Mouse (Mus musculus) cerebellum, adult 2 months (tissue): ENCODE data around the gene Npepl1. TPM values are rescaled to one million over a fixed set of nuclear protein-coding genes. Genes with fewer than 3 reads are reported as not detected.

Source experiments
- DNase-seq, 2 experiments: peaks; one replicate each; pipeline ENCODE4 v3.0.0; 2021
- H3K27ac ChIP-seq: fragments of 200-500 bp; 2 replicates; pipeline ENCODE4 v1.5.1; 2012; ENCODE audit warnings: low read length, control low read depth, inconsistent platforms; ENCODE audit not compliant: insufficient read depth
- H3K27me3 ChIP-seq: fragments of 200-500 bp; 2 replicates; pipeline ENCODE4 v1.6.1; 2012; ENCODE audit warnings: inconsistent platforms, mild to moderate bottlenecking, low read length, moderate library complexity; ENCODE audit not compliant: control insufficient read depth, insufficient read depth
- H3K4me1 ChIP-seq: fragments of 200-500 bp; 2 replicates; pipeline ENCODE4 v1.6.1; 2011; ENCODE audit warnings: low read length; ENCODE audit not compliant: control insufficient read depth, insufficient read depth
- H3K4me3 ChIP-seq: fragments of 200-500 bp; replicated peaks from 2 replicates; pipeline ENCODE3; 2011; ENCODE audit warnings: mild to moderate bottlenecking, low read depth, low read length, control low read depth; ENCODE audit not compliant: insufficient read depth
- CTCF ChIP-seq: fragments of 200-500 bp; IDR thresholded peaks from 2 replicates; pipeline ENCODE4 v1.5.1; 2011; ENCODE audit warnings: low read depth, mild to moderate bottlenecking, control low read depth, low read length, moderate library complexity, borderline replicate concordance; ENCODE audit not compliant: insufficient read depth
- POLR2A ChIP-seq: fragments of 200-500 bp; IDR thresholded peaks from 2 replicates; pipeline ENCODE4 v1.6.1; 2011; ENCODE audit warnings: low read length, control low read depth, borderline replicate concordance; ENCODE audit not compliant: insufficient read depth
- WGBS: fragments of 180-500 bp; shearing (Covaris S2); methylation state at CpG from one replicate; pipeline ENCODE4 v1.1.7; 2018; 5-methylcytosine and 5-hydroxymethylcytosine counted together
- polyA plus RNA-seq: library from polyadenylated mRNA; depleted of rRNA; stranded (reverse); fragments of >200 nt; gene quantifications from 2 replicates; pipeline ENCODE4 v1.2.3, GENCODE M21; 2012; rRNA removed

The Npepl1 gene
- polyA plus RNA-seq, 1 experiment: 44.3 TPM

- H3K4me3 ChIP-seq: no peak overlapping the region
- H3K4me1 ChIP-seq: no peaks in the 10 kb centered on the region; the same call in 1 of the 2 replicates
- no peak for DNase-seq
- H3K27me3 ChIP-seq: no peaks in the 10 kb centered on the region
- TF ChIP-seq POLR2A: no peak
- no peak for TF ChIP-seq CTCF
- no peak overlapping the region for H3K27ac ChIP-seq
- WGBS: 8% methylated on average over 19 of the region's 21 CpGs
Measured at GRCm38 (mm10) chr2:174126522-174127375, 16.6 kb downstream of the Npepl1 start.

DNA sequence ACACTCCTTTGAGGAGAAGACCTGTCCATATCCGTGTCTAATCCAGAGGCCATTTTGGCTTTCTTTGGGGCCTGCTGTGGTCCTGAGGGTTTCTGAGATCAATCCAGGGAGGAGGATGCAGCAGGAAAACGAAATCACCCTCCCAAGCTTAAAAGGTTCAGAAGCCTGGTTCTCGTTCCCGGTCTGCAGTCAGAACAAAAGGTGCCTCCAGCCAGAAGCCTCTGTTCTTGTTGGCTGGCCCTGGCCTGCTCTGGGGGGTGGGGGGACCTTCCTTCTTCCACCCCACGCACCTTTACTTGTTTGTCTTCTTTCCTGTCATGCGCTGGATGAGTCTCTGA is 17.2 kb downstream of the Npepl1 start:
- WGBS: 23% methylated on average over 6 of the region's 6 CpGs
- no peak for TF ChIP-seq POLR2A
- no peak for TF ChIP-seq CTCF
- Histone ChIP-seq H3K27me3 (no peaks in the 10 kb centered on the region), H3K4me3 (no peak overlapping the region), H3K4me1 (no peaks in the 10 kb centered on the region; the same call in 1 of the 2 replicates), H3K27ac (no peak overlapping the region)
- no peak for DNase-seq

GRCm38 (mm10) chr2:174128926-174129325 is 18.8 kb downstream of the Npepl1 start:
- H3K4me3 ChIP-seq: no peak overlapping the region
- no peak overlapping the region for H3K27ac ChIP-seq
- TF ChIP-seq CTCF (no peak), POLR2A (no peak)
- no peaks in the 10 kb centered on the region; the same call in 1 of the 2 replicates for H3K4me1 ChIP-seq
- DNase-seq: no peak
- no peaks in the 10 kb centered on the region for H3K27me3 ChIP-seq
- 91% methylated on average over 6 of the region's 6 CpGs for WGBS

DNA sequence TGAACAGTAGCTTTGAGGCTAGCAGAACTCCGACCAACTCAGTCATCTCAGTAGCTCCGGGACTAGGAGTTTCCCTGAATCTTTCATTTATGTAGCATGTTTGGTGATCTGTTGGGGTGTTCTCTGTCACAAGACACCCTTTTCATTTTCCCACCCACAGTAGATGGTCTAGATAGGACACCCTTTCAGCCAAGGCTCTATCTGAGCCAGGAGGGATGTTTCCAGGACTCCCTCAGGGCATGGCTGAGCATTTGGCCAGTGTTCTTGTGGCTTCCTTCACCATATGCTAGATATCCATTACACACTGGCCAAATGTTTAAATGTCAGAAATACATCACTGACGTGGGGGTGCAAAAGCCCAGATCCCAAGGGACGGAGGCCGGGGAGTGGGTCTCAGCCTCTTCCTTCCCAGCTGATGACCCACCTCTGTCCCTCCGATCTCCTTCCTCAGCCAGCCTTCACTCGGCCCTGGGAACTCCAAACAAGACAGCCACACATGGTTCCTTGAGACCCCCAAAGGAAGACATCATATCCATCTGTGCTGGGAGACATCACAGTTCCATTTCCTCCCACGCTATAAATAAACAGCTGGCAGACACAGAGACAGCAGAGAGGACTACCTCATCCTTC is 20.4 kb downstream of the Npepl1 start:
- 41% methylated on average over 8 of the region's 8 CpGs for WGBS
- no peak overlapping the region for H3K4me3 ChIP-seq
- H3K27me3 ChIP-seq: no peaks in the 10 kb centered on the region
- no peak for DNase-seq
- no peak for TF ChIP-seq POLR2A
- no peak for TF ChIP-seq CTCF
- H3K4me1 ChIP-seq: no peaks in the 10 kb centered on the region; the same call in 1 of the 2 replicates
- no peak overlapping the region for H3K27ac ChIP-seq

DNA sequence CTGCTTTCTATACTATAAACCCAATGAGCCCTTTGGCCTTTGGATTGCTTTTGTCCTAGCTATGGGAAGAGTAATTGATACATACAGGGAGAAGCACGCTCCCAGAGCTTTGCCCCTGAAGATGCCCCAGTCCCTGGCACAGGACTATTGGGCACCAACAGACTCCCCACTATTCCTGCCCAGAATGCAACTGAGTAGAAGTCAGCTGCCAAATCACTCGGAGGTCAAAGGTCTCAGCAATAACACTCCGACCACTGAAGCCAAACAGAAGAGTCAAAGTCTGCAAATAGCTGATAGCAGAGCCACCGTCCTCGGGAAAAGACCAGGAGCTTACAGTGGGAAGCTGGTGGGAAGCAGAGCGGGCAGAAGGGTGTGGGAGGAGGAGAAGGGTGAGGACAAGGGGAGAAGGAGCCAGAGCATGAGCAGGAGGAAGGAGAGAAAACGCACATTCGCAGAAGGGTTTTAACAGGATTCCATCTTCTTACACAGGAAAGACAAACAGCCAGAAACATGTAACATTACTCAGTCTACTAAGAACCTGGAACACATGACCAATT is 22.3 kb downstream of the Npepl1 start:
- 81% methylated on average over 8 of the region's 8 CpGs for WGBS
- TF ChIP-seq CTCF (no peak), POLR2A (no peak)
- no peaks in the 10 kb centered on the region for H3K27me3 ChIP-seq
- no peak overlapping the region for H3K4me3 ChIP-seq
- DNase-seq: no peak
- H3K27ac ChIP-seq: no peak overlapping the region
- no peaks in the 10 kb centered on the region; the same call in 1 of the 2 replicates for H3K4me1 ChIP-seq

DNA sequence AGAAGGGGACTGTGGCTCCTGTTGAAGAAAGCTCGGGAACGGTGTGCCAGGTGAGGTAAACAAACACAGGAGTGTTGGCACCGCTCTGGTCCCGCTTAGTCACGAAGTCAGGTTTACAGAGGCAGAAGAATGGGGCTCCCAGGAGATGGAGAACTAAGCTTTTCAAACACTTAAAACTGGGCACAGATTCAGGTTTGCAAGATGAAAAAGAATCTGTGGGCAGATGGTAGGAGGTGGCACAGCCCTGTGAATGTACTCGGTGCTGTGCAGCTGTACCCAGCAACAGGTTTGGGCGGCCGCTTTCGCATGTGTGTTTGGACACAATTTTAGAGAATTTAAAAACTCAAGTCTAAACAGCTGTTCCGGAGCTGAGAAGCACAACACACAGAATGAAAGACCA is 48.9 kb downstream of the Npepl1 start:
- no peak overlapping the region for H3K4me3 ChIP-seq
- 32% methylated on average over 10 of the region's 10 CpGs for WGBS
- no peaks in the 10 kb centered on the region for H3K27me3 ChIP-seq
- H3K4me1 ChIP-seq: no peaks in the 10 kb centered on the region
- TF ChIP-seq POLR2A (no peak), CTCF (no peak)
- no peak for DNase-seq
- no peak overlapping the region for H3K27ac ChIP-seq

DNA sequence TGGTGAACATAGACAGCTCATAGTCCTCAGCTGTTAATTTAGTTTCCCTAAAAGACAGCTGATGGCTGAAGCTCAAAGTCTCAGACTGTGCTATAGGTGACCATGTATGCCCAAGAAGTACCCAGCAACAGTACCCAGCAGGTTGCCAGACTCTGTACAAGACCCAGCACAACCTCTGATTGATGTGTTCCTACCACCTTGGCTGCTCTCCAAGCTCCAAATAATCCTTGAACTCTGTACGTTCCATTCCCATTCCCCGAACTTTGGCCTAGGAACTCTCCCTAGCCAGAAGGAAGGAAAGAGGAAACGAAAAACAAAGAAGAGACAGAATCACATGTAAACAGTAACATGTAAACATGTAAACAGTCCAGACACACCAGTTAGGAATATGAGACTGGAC is 50.3 kb downstream of the Npepl1 start:
- H3K4me3 ChIP-seq: no peak overlapping the region
- H3K4me1 ChIP-seq: no peaks in the 10 kb centered on the region
- H3K27me3 ChIP-seq: no peaks in the 10 kb centered on the region
- no peak for TF ChIP-seq POLR2A
- no peak for TF ChIP-seq CTCF
- no peak for DNase-seq
- 55% methylated on average over 3 of the region's 3 CpGs for WGBS
- no peak overlapping the region for H3K27ac ChIP-seq

Other genes with a start within 250 kb of the Npepl1 start
- 81.7 and 83.0 TPM in 2 replicates for gene Stx16, start 34.0 kb upstream of the Npepl1 start, polyA plus RNA-seq
- gene Gnas, start 174.0 kb downstream of the Npepl1 start, polyA plus RNA-seq: 2,758 and 2,923 TPM in 2 replicates
- gene Gm20721, start 236.4 kb downstream of the Npepl1 start, polyA plus RNA-seq: 0.06 and 0.07 TPM in 2 replicates